Comparison of ENCODE assay signal across 9 mouse cellular contexts in the genomic region with DNA sequence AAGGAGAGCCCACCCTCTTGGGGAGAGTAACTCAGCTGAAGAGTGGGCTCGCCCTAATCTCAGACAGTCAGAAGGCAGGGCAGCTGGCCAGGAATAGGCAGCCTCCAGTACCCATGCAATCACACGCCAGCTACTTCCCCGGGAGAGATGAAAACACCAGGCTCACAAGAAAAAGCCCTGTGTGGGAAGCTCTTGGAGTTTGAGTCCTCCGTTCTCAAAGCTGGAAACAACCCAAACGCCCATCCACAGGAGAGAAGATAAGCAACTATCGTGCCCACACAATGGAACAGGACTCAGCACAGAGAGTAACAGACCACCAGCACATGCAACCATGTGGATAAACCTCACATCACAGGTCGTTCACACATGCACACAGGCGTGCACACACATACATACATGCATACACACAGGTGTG. TPM values are rescaled to one million over a fixed set of nuclear protein-coding genes. Genes with fewer than 3 reads are reported as not detected.
DNase-seq lines count a peak whose midpoint lies in the region; ATAC-seq and TF ChIP-seq lines count a peak whose summit lies in the region.
"Had no signal": no experiment of that assay in that cellular context is flagged by ENCODE, and none has a peak within 500 bp of the region (broad histone marks: within the 10 kb centered on the region; RNA-seq: fewer than 3 reads in every experiment).

No protein-coding gene starts in this region.

- H3K4me3 ChIP-seq in liver, embryonic 14.5 days (ENCODE audit: insufficient read depth in 1 of 2, low read depth in 2 of 2, low read length in 2 of 2) = no peak overlapping the region

- H3K27ac ChIP-seq in liver, embryonic 14.5 days = no peak overlapping the region

- H3K9ac ChIP-seq in liver, embryonic 14.5 days (replicated peaks) = no peak overlapping the region; the same call in 1 of the 2 replicates

- ATAC-seq in liver, embryonic 14.5 days (ENCODE audit: insufficient read depth) = peak; percentile 42; the same call in 1 of the 2 replicates

- peak; percentile 65 to 79 for DNase-seq in cerebellum, postnatal 10 days
- no peak for DNase-seq in cerebellum, adult 11 months
- DNase-seq in brain, adult 2 months (ENCODE audit: low read depth, low spot score) = peak; percentile 90
- DNase-seq in heart, postnatal 4 days = peak; percentile 55
- DNase-seq in liver, embryonic 14.5 days (ENCODE audit: low read depth in 3 of 3, low spot score in 3 of 3) = no peak
- no peak for DNase-seq in urinary bladder, postnatal 10 days (ENCODE audit: low spot score)
- DNase-seq in gastrocnemius, postnatal 14 days = no peak
- DNase-seq in kidney, adult 8-10 months = no peak

- H3K36me3 ChIP-seq in liver, embryonic 14.5 days (replicated peaks; ENCODE audit: control insufficient read depth, insufficient read depth, low read depth) = no peaks in the 10 kb centered on the region

- intact Hi-C loops in gastrocnemius, postnatal 14 days (cut with DNase I; ENCODE audit: low total_unique reads) = no loop called here

- 16% methylated on average over 8 of the region's 8 CpGs for WGBS in liver, embryonic 14.5 days (ENCODE audit: insufficient replicate concordance)

- H3K27me3 ChIP-seq in liver, embryonic 14.5 days (ENCODE audit: control insufficient read depth, insufficient read depth, low read length) = no peaks in the 10 kb centered on the region

- no peaks in the 10 kb centered on the region for H3K9me3 ChIP-seq in liver, embryonic 14.5 days (ENCODE audit: control insufficient read depth, low read length)

- peaks cover 31 to 61% of the 10 kb centered on the region in 2 experiments for H3K4me1 ChIP-seq in liver, embryonic 14.5 days (replicated peaks; ENCODE audit: control insufficient read depth in 2 of 2, insufficient read depth in 2 of 2, low read length in 1 of 2)

- no peak for TF ChIP-seq EP300 in liver, embryonic 14.5 days (IDR thresholded peaks at IDR 0.05; ENCODE audit: low read depth)

- H3K4me2 ChIP-seq in liver, embryonic 14.5 days (ENCODE audit: low read depth) = peak overlapping the region; percentile 28; the same call in 1 of the 2 replicates

- no peak for TF ChIP-seq CTCF in liver, embryonic 14.5 days (IDR thresholded peaks at IDR 0.05; ENCODE audit: low read depth)

RNA-seq across cellular contexts. Expression of a gene that starts 23.1 kb away (rescaled TPM):
- 100 to 1,000 TPM; 206 to 226 TPM for total RNA-seq in heart, postnatal 4 days (2021)
- polyA plus RNA-seq in liver, embryonic 14.5 days (2012; rRNA removed) = 10.3 and 12.9 TPM in 2 replicates
- 12.8 and 13.6 TPM in 2 replicates for polyA plus RNA-seq in liver, embryonic 14.5 days (2014; fragmentation: Nextera tagmentation; extraction: Ambion mirVana)
- total RNA-seq in gastrocnemius, postnatal 14 days (2021) = 100 to 1,000 TPM; 151 to 154 TPM

RNA-seq across cellular contexts. Expression of a gene that starts 54.9 kb away (rescaled TPM):
- total RNA-seq in heart, postnatal 4 days (2021) = not detected
- polyA plus RNA-seq in liver, embryonic 14.5 days (2012; rRNA removed) = 0.03 TPM in 2 replicates
- polyA plus RNA-seq in liver, embryonic 14.5 days (2014; fragmentation: Nextera tagmentation; extraction: Ambion mirVana) = not detected in 2 replicates
- total RNA-seq in gastrocnemius, postnatal 14 days (2021) = not detected
- polyA plus RNA-seq: small intestine, adult 2 months had no signal

Comparison
In these comparisons a context has a peak if more than half of its experiments do, and no peak if none do; other contexts are left out.
1. DNase-seq: peak in cerebellum, postnatal 10 days (2 of 2), brain, adult 2 months (single experiment) and heart, postnatal 4 days (single experiment); none in cerebellum, adult 11 months (single experiment), liver, embryonic 14.5 days (0 of 3), urinary bladder, postnatal 10 days (single experiment), gastrocnemius, postnatal 14 days (single experiment) and kidney, adult 8-10 months (0 of 2).